Mouse (Mus musculus): ENCODE measurements at regions not wholly inside any gene's neighbourhood (a gene's known extent, or its start where the extent isn't known, plus 50 kb on each side); places are given as distances from the start of the nearest gene placed in this dataset.

GRCm38 (mm10) chr14:100458727-100459447 lies 174.4 kb upstream of the Klf12 start:
- DNase-seq (ENCODE audit: low spot score in 2 of 2) = peak in 1 of 2 experiments; percentile 50

GRCm38 (mm10) chr14:100457870-100458726 lies 173.6 kb upstream of the Klf12 start:
- DNase-seq (ENCODE audit: low spot score in 2 of 2) = no peak

GRCm38 (mm10) chr14:100446130-100446529 lies 161.7 kb upstream of the Klf12 start:
- no peak for DNase-seq (ENCODE audit: low spot score in 2 of 2)

GRCm38 (mm10) chr14:100444848-100445247 lies 160.4 kb upstream of the Klf12 start:
- no peak for DNase-seq (ENCODE audit: low spot score in 2 of 2)

- no peak for DNase-seq (ENCODE audit: low spot score in 2 of 2)
These were observed 159.6 kb upstream of the Klf12 start for GRCm38 (mm10) chr14:100444099-100444498.

DNA sequence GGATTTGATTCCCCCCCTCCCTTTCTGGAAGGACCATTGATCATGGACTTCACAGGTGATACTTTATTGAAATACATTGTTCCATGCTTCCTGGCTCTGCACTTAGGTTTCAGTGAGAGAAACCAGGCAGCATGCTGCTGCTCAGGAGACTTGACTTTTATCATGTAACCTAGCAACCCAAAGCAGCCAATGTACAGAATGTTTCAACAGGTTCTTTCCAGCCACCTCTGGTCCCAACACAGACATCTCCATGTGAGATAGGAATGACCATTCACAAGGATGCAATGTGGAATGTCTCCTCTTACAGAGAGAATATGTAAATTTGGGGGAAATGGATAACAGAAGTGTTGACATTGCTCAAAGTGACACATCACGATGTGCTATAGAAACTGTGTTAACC lies 153.1 kb upstream of the Klf12 start:
- no peak for DNase-seq (ENCODE audit: low spot score in 2 of 2)

GRCm38 (mm10) chr14:100429662-100430061 lies 145.2 kb upstream of the Klf12 start:
- DNase-seq (ENCODE audit: low spot score in 2 of 2) = no peak

DNA sequence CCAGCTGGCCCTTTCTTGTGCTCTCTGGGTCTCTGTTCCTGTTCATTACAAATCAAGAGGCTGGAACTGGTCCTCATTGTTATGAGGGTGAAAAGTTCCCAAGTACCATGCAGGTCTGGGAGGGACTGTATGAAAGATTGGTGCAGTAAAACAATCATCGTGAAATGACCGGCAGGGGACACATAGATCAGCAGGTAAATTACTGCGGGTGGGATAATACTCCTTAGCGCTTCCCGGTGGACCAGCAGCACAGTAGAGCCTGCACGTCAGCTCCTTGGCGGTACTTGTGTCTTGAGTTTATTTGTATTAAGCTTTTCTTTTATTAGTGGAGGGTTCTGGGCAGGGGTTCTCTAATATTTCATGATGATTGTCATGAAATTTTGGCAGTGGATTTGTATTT lies 141.9 kb upstream of the Klf12 start:
- DNase-seq (ENCODE audit: low spot score in 2 of 2) = no peak

DNA sequence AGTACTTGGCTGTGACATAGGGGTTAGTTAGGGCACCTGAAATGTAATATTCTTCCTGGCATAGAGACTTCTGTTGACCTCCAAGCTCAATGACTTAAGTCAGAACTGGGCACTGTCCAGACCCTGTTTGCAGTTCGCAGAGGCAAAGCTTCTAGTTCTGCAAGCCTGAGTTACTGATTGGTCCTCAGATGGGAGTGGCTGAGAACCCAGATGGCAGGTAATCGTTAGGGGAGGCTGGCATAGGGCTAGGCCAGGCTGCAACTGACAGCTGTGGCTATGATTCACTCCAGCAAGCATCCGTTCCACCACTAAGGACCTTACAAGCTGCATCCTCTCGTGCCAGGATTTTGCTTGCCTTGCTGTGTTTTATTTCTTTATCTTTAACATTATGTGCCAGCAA lies 139.3 kb upstream of the Klf12 start:
- no peak for DNase-seq (ENCODE audit: low spot score in 2 of 2)

- DNase-seq (ENCODE audit: low spot score in 2 of 2) = no peak
These were observed 137.2 kb upstream of the Klf12 start for GRCm38 (mm10) chr14:100421666-100422065.

GRCm38 (mm10) chr14:100415099-100415498 lies 130.6 kb upstream of the Klf12 start:
- DNase-seq (ENCODE audit: low spot score in 2 of 2) = no peak

- DNase-seq (ENCODE audit: low spot score in 2 of 2) = no peak
These were observed 127.7 kb upstream of the Klf12 start for GRCm38 (mm10) chr14:100412211-100412610.

- no peak for DNase-seq (ENCODE audit: low spot score in 2 of 2)
These were observed 112.7 kb upstream of the Klf12 start for GRCm38 (mm10) chr14:100397191-100397590.

DNA sequence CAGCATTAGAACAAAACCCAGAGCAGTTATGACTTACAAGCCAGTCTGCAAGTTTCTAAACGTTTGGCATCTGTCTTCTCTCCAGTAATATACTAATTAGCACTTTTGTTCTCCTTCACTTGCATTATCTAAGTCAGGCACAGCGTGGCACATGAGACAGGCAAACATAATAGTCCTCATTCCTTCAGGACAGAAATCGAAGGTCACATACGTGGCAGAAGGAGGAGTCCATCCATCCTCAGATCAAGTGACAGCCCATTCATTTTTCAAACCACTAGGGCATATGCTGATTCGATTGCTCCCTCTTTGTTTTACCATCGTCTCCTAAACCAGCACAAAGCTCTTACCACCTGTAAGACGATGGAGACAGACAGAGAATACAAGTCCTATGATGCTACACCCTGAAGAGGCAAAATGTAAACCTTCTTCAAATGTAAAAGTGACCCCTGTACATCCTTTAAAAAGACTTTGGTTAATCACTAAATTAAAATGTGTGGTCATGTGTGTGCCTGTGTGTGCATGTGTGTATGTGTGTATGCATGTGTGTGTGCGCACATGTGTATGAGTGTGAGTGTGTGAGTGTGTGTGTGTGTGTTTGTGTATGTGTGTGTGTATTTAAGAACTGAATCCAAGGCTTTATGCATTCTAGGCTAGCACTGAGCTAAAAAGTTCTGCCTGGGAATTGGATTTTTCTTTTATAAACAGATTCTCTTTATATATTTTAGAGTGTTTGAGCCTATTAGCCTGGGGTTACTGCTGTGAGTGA lies 90.9 kb upstream of the Klf12 start:
- DNase-seq (ENCODE audit: low spot score in 2 of 2) = no peak

GRCm38 (mm10) chr14:100374494-100375217 lies 90.2 kb upstream of the Klf12 start:
- DNase-seq (ENCODE audit: low spot score in 2 of 2) = no peak

GRCm38 (mm10) chr14:100366234-100366864 lies 81.9 kb upstream of the Klf12 start:
- DNase-seq (ENCODE audit: low spot score in 2 of 2) = no peak

GRCm38 (mm10) chr14:100362786-100363185 lies 78.3 kb upstream of the Klf12 start:
- no peak for DNase-seq (ENCODE audit: low spot score in 2 of 2)

GRCm38 (mm10) chr14:100361346-100362029 lies 77.0 kb upstream of the Klf12 start:
- no peak for DNase-seq (ENCODE audit: low spot score in 2 of 2)

DNA sequence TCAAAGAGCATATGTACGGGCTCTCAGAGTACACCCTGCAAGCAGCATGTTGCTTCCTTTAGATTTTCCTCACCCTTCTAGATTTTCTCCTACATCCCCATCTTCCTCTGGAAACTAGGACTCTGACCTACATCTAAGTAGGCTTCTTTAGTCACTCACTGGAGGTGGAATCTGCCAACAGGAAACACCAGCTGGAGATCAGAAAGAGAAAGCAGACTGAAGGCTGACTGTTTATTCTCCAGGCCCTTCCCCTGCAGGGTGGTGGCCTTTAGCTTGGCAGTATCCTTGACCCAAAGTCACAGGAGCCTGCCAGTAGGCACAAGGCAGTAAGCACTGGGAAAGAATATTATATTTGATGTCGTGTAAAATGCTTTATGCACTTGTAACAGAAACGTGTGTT lies 75.4 kb upstream of the Klf12 start:
- no peak for DNase-seq (ENCODE audit: low spot score in 2 of 2)

- no peak for DNase-seq (ENCODE audit: low spot score in 2 of 2)
These were observed 72.7 kb upstream of the Klf12 start for GRCm38 (mm10) chr14:100357131-100357530.

GRCm38 (mm10) chr14:100353508-100353907 lies 69.0 kb upstream of the Klf12 start:
- DNase-seq (ENCODE audit: low spot score in 2 of 2) = no peak
